Mouse (Mus musculus) heart, postnatal 0 days (tissue): ENCODE results near the gene Secisbp2. TPM values are rescaled to one million over a fixed set of nuclear protein-coding genes. Genes with fewer than 3 reads are reported as not detected.

Experiments
- ATAC-seq: fragments of 200-750 bp; cut with Nextera tagmentation; 2 replicates; pipeline ENCODE4 v1.8.0; 2017; ENCODE audit warnings: low read depth, moderate number of reproducible peaks, moderate library complexity; ENCODE audit not compliant: insufficient read depth
- DNase-seq: peaks from one replicate; pipeline ENCODE4 v3.0.0-alpha.2; 2016; ENCODE audit warnings: low spot score
- H3K27ac ChIP-seq: fragments of 300-500 bp; sonication (generic); 2 replicates; pipeline ENCODE4 v1.5.1; 2014; ENCODE audit warnings: low read depth, mild to moderate bottlenecking
- H3K27me3 ChIP-seq: fragments of 300-500 bp; sonication (generic); 2 replicates; pipeline ENCODE4 v1.6.1; 2014; ENCODE audit warnings: low read length, mixed read lengths; ENCODE audit not compliant: control insufficient read depth, insufficient read depth
- H3K36me3 ChIP-seq: fragments of 300-500 bp; sonication (generic); replicated peaks from 2 replicates; pipeline ENCODE4 v1.6.1; 2014; ENCODE audit warnings: low read length, mixed read lengths; ENCODE audit not compliant: control insufficient read depth, insufficient read depth
- H3K4me1 ChIP-seq: fragments of 300-500 bp; sonication (generic); 2 replicates; pipeline ENCODE4 v1.6.1; 2014; ENCODE audit warnings: antibody characterized with exemption; ENCODE audit not compliant: control insufficient read depth, insufficient read depth
- H3K4me2 ChIP-seq: fragments of 300-500 bp; sonication (generic); 2 replicates; pipeline ENCODE4 v1.6.1; 2014; ENCODE audit warnings: low read depth, mild to moderate bottlenecking, low read length, moderate library complexity
- H3K4me3 ChIP-seq: fragments of 300-500 bp; sonication (generic); 2 replicates; pipeline ENCODE4 v1.5.1; 2014; ENCODE audit warnings: low read depth, low read length
- H3K9ac ChIP-seq: fragments of 300-500 bp; sonication (generic); replicated peaks from 2 replicates; pipeline ENCODE4 v1.6.1; 2014; ENCODE audit warnings: low read depth, low read length, mixed read lengths
- H3K9me3 ChIP-seq: fragments of 300-500 bp; sonication (generic); replicated peaks from 2 replicates; pipeline ENCODE4 v1.6.1; 2016; ENCODE audit warnings: low read length; ENCODE audit not compliant: control insufficient read depth
- CTCF ChIP-seq: IDR thresholded peaks from 2 replicates; pipeline ENCODE4 v1.5.1; 2016; ENCODE audit warnings: antibody characterized with exemption, control low read depth, low read depth
- EP300 ChIP-seq: IDR thresholded peaks from 2 replicates; pipeline ENCODE4 v1.6.1; 2016; ENCODE audit warnings: antibody characterized with exemption, low read depth
- WGBS: fragments of 180-500 bp; shearing (Covaris S2); extraction: QIAGEN DNeasy Blood & Tissue Kit; methylation state at CpG from one replicate; pipeline ENCODE4 v1.1.7; 2014; 5-methylcytosine and 5-hydroxymethylcytosine counted together
- polyA plus RNA-seq: library from polyadenylated mRNA; unstranded; fragments of >200 nt; fragmentation: Nextera tagmentation; extraction: Ambion mirVana; gene quantifications from 2 replicates; pipeline ENCODE4 v1.2.1, GENCODE M21; 2015
- total RNA-seq: library from RNA; depleted of rRNA; stranded (reverse); fragments of >200 nt; gene quantifications from 2 replicates; pipeline ENCODE4 v1.2.3, GENCODE M21; 2014; ENCODE audit warnings: low replicate concordance

The Secisbp2 gene
- total and polyA plus RNA-seq, 2 experiments from 2014 or later = 27.7 to 29.8 TPM

GRCm38 (mm10) chr13:51611060-51611459 lies 40.4 kb upstream of the Secisbp2 start:
- no peaks in the 10 kb centered on the region for H3K27me3 ChIP-seq

GRCm38 (mm10) chr13:51611500-51611899 lies 40.0 kb upstream of the Secisbp2 start:
- H3K9ac ChIP-seq = no peak overlapping the region
- TF ChIP-seq CTCF = no peak
- TF ChIP-seq EP300 = no peak
- no peaks in the 10 kb centered on the region for H3K9me3 ChIP-seq
- no peak overlapping the region for H3K4me3 ChIP-seq
- 57% methylated on average over 5 of the region's 5 CpGs for WGBS
- H3K27me3 ChIP-seq = no peaks in the 10 kb centered on the region
- peak overlapping the region; percentile 46; the same call in 1 of the 2 replicates for H3K4me2 ChIP-seq
- DNase-seq (no peak), ATAC-seq (no peak)
- no peak overlapping the region for H3K27ac ChIP-seq
- no peaks in the 10 kb centered on the region for H3K36me3 ChIP-seq
- H3K4me1 ChIP-seq = 0 out of 2 replicates have a peak, but pooled peaks cover 6% of the 10 kb centered on the region

More at GRCm38 (mm10) chr13:51611060-51611459, 40.4 kb upstream of the Secisbp2 start:
- TF ChIP-seq CTCF (no peak), EP300 (no peak)
- Histone ChIP-seq H3K4me3 (no peak overlapping the region), H3K36me3 (no peaks in the 10 kb centered on the region), H3K4me2 (peak overlapping the region; percentile 46), H3K9ac (no peak overlapping the region), H3K27ac (no peak overlapping the region), H3K9me3 (no peaks in the 10 kb centered on the region), H3K4me1 (0 out of 2 replicates have a peak, but pooled peaks cover 6% of the 10 kb centered on the region)
- WGBS = 6% methylated on average over 9 of the region's 9 CpGs
- DNase-seq = no peak
- ATAC-seq = no peak

GRCm38 (mm10) chr13:51615815-51616214 lies 35.7 kb upstream of the Secisbp2 start:
- WGBS = 53% methylated on average over 10 of the region's 10 CpGs
- H3K4me2 ChIP-seq = no peak overlapping the region
- ATAC-seq (peak; percentile 27; the same call in 1 of the 2 replicates), DNase-seq (no peak)
- H3K27me3 ChIP-seq = no peaks in the 10 kb centered on the region
- H3K4me3 ChIP-seq = no peak overlapping the region
- TF ChIP-seq CTCF (no peak), EP300 (no peak)
- H3K9me3 ChIP-seq = no peaks in the 10 kb centered on the region
- no peak overlapping the region for H3K9ac ChIP-seq
- 0 out of 2 replicates have a peak, but pooled peaks cover 6% of the 10 kb centered on the region for H3K4me1 ChIP-seq
- H3K27ac ChIP-seq = no peak overlapping the region
- no peaks in the 10 kb centered on the region for H3K36me3 ChIP-seq

- WGBS = 20% methylated on average over 12 of the region's 12 CpGs
- TF ChIP-seq CTCF (no peak), EP300 (no peak)
- Histone ChIP-seq H3K9ac (no peak overlapping the region), H3K36me3 (no peaks in the 10 kb centered on the region), H3K4me2 (no peak overlapping the region), H3K27ac (no peak overlapping the region), H3K4me1 (no peaks in the 10 kb centered on the region), H3K9me3 (no peaks in the 10 kb centered on the region), H3K27me3 (no peaks in the 10 kb centered on the region), H3K4me3 (no peak overlapping the region)
- ATAC-seq = no peak
- DNase-seq = no peak
Observed at GRCm38 (mm10) chr13:51616417-51617044, 35.0 kb upstream of the Secisbp2 start.

- WGBS = 51% methylated on average over 1 of the region's 1 CpGs
Observed at GRCm38 (mm10) chr13:51617306-51617705, 34.2 kb upstream of the Secisbp2 start.

GRCm38 (mm10) chr13:51617861-51618260 lies 33.6 kb upstream of the Secisbp2 start:
- Histone ChIP-seq H3K9me3 (no peaks in the 10 kb centered on the region), H3K27me3 (no peaks in the 10 kb centered on the region), H3K36me3 (no peaks in the 10 kb centered on the region), H3K4me1 (no peaks in the 10 kb centered on the region), H3K4me3 (no peak overlapping the region), H3K9ac (no peak overlapping the region), H3K27ac (no peak overlapping the region), H3K4me2 (no peak overlapping the region)
- TF ChIP-seq CTCF (peak; percentile 81), EP300 (no peak)
- DNase-seq = peak; percentile 54
- WGBS = 20% methylated on average over 6 of the region's 6 CpGs
- ATAC-seq = no peak

More at GRCm38 (mm10) chr13:51617306-51617705, 34.2 kb upstream of the Secisbp2 start:
- no peak overlapping the region for H3K9ac ChIP-seq
- no peaks in the 10 kb centered on the region for H3K36me3 ChIP-seq
- no peak for TF ChIP-seq EP300
- no peak for TF ChIP-seq CTCF
- H3K27ac ChIP-seq = no peak overlapping the region
- H3K4me3 ChIP-seq = no peak overlapping the region
- ATAC-seq (no peak), DNase-seq (no peak)
- no peaks in the 10 kb centered on the region for H3K27me3 ChIP-seq
- no peaks in the 10 kb centered on the region for H3K9me3 ChIP-seq
- no peak overlapping the region for H3K4me2 ChIP-seq
- no peaks in the 10 kb centered on the region for H3K4me1 ChIP-seq
